Mouse (Mus musculus) mesoderm, embryonic 11.5 days (tissue): ENCODE measurements around the gene Krt82.

Experiments used
- DNase-seq: peaks from one replicate; pipeline ENCODE4 v3.0.0-alpha.2; 2012; ENCODE audit warnings: low read depth, low spot score

Krt82 gene

DNA sequence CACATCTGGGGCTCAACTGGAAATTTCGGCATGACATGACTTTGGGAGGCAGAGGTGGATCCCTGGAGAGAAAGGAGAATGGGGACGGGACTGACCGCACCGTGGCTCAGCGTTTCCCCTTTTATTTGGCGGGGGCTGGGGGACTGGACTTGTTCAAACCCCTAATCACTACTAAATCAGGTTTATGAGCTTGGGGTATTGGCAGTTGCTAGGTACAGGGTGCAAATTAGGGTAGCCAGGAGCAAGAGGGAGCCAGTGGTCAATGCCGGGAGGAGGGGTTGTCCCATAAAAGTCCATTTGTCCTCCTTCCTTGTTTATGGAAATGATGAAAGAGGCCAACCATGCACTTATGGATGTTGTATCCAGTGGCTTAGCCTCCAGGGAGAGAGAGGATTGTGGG, at the start of gene Krt82:
Gene Krt82, minus strand, starts transcription at position 101 of the 400 bp plus-strand sequence.
- no peak for DNase-seq

DNA sequence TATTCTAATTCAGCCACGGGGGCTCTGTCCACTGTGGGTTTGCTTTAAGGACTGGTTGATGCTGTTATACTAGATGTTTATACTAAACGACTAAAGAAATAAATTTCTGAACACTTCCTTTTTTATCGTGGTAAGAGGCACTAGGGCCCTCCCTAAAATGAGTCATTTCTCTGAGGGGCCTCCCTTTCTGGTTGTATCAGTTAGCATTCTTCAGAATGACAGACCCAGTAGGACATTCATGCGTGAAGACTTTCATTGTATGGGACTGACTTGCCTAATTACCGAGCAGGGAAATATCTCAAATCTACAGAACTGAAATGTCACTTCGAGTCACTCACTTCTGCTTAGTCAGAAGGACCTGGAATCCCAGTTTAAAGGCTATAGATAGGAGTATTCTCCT, 48.7 kb upstream of the Krt82 start:
- no peak for DNase-seq

DNA sequence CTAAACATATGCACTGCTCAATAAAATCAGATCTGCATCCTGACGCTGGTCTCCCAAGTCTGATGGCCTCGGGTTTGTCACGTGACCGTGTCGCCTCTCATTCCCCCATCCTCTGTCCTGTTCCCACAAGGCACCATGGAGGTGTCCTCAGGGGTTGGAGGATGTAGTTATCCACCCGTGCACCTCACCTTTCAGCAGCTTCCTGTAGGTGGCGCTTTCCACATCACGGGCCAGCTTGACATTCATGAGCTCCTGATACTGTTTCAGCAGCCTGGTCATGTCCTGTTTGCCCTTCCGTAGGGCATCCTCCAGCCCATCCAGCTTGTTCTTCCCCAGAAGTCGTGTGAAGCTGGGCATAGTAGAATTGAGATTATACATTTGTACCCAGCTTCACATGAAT, 37.7 kb upstream of the Krt82 start:
- DNase-seq, result no peak

DNA sequence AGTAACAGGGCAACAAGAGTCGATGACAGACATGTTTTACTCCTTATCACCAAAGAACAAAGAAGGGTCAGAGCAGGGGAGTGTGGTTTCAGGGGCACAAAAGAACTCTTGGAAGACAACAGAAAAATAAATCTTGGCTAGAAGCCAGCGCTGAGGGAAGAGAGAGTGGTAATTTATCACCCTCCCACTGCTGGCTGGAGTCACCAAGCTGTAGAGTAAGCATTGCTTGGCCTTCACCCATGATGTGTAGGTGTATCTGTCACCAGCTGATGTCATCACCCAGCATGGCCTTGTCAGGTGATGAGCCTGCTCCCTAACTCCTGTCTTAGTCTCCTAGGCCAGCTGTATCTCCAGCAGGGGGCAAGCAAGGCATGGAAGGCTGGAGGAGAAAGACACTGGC, 34.0 kb upstream of the Krt82 start:
- DNase-seq, result no peak

DNA sequence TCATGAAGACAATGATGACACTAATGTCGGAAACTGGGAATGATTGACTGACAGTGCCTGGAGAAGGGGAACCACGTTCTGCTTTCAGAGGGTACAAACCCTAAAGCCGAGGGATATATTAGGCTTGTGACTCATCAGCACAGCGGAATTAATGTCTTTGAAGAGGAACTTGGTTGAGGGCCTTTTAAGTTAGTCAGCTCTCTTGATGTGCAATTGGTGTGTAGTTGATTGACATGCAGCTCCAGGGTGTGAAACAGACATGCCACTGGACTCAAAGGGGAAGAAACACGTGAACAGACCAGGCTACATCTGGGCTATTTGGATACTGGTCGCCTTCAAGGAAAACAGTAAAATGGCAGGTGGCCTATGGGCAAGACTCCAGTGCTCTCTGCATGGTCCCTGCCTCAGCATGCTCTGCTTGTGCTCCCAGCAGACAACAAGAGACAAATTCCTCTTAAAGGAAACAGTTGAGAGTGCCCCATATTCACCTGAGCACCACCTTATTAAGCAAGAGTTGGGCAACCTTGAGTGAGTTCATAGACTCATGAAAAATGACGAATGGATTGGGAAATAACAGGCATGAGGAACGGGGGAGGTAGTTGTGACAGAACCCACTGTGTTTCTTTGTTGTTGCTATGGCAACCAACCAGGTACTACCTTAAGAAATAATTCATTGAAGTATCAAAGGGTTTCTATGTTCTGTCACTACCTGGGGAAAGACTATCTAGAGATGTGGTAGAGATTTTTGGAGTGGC, 32.9 kb upstream of the Krt82 start:
- DNase-seq, result no peak

DNA sequence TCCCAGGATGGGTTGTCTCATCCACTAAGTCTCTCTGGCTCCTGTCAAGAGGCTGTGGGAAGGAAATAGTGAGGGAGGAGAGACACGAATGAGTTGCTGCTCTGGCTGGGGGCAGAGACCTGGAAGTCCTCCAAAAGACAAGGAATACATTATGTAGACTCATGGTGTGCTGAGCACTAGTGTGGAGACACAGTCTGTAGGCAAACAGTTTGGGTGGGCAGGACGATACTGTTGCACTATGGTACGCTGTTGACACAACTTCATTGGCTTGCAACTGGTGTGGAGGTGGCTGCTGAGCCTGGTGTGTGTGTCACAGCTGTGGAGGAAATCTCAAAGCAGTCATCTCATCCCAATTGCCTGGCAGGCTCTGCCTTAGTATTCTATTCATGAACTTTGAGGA, 31.2 kb upstream of the Krt82 start:
- DNase-seq, result no peak

DNA sequence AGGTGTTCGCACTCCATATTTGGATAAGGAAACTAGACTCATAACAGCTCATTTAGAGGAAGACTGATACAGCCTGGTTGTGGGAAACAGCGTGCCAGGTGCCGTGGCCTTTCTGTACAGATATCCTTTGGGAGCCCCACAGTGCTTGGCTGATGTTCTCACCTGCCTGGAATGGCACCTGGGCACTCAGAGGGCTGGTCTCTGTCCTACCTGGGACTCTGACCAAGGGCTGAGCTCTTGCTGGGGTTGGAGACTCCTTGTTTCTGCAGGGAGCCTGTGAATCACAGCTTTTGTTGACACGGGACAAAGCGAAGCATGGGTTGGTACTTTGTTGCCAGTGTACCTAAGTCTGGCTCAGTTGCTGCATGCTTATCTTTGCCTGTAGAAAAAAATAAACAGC, 25.0 kb upstream of the Krt82 start:
- no peak for DNase-seq

DNA sequence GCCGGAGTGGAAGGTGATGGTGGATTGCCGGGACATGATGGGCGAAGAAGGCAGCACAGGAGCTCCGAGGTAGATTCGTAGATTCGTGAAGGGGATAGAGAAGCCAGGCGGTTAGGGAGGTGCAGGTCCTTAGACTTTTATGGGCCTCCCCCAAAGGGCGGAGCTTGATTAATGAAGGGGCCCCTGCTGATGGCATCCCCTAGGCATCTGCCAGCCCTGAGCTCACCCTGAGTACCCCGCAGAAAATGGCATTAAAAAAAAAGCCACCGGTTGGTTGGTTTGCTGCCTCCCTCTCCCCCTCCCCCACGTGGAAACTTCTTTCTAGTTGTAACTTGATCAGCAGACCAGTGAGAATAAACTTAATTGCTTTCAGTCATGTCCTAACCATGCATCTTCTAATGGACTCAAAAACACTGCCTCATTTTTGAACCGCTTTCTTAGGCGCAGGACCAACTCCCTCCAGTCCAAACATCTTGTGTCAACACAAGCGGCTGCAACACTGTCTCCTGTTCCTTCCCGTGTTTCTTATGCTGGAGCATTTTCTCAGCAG, 23.4 kb upstream of the Krt82 start, which contains the start of gene Krt75:
Gene Krt75, minus strand, starts transcription at position 109 of the 550 bp plus-strand sequence.
- no peak for DNase-seq

DNA sequence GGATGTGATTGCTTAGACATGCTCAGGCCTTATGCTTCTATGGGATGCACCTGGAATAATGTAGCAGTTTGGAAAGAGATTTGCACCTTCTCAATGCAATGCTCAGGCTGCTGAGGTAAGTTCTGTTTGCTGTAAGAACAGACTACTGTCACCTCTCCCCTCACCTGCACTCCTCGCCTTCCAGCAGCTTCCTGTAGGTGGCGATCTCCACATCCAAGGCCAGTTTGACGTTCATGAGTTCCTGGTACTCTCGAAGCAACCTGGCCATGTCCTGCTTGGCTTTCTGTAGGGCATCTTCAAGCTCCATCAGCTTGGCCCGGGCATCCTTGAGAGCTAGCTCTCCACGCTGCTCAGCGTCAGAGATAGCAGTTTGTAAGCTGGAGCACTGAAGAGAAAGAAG, 17.3 kb upstream of the Krt82 start:
- DNase-seq, result no peak

DNA sequence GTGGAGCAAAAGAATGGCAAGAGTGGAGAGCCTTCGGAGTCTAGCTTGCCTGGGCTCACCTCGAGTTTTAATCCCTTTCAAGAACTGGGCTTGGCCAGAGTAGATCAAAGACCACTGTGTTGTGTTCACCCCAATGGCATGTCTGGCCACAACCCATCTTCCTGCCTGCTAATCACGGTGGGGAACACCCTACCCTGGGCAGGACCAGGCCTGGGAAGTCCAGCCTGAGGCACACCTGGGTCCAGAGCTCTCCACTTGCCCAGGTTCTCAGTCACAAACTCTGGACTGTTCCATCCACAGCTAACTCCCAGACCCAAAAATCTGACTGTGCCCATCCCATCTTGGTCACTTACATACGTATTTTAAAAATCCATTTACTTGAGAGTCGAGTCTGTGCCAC, 12.4 kb upstream of the Krt82 start, which contains the start of gene Krt90:
Gene Krt90, minus strand, starts transcription at position 101 of the 400 bp plus-strand sequence.
- no peak for DNase-seq

DNA sequence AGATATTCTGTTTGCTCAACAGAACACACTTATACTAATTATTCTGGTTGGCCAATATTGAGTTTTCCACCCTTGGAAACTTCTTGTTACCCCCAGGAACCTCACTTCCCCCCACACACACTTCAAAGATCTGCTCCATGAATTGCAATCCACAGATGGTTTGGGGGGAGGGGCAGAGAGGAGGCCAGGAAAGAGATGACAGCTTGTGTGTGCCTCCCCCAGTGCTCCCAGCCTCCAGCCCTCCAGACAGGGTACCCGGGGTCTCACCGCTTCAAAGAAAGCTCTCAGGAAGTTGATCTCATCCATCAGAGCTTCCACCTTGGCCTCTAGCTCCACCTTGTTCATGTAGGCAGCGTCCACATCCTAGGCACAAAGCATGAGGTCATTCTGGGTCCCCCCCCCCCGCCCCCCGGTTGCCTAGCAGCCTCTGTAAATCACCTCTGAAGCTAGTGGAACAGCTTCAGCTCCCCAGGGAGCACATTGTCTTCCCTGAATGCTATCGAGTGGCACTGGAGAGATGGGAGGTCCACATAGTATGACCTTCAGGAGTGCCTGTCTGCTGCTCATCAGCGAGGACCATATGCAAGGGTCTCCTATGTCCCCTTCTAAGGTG, 7.7 kb upstream of the Krt82 start:
- peak; percentile 80 for DNase-seq

DNA sequence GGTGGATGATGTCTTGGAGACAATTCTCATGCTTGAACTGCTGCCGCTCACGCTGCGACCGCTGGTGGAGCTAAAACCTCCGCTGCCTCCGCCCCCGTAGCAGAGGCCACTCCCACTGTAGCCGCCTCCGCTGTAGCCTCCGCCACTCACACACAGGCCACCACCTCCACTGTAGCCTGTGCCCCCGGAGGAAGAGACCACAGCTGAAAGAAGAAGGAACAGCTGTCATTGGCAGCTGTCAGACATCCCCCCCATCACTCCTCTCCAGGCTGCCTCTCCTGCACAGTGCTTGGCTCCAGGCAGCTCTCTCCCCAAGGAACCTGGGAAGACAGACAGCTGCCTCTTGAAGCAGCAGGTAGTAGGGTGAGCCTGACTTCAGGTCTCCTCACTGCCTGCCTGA, 2.7 kb upstream of the Krt82 start:
- peak; percentile 54 for DNase-seq

DNA sequence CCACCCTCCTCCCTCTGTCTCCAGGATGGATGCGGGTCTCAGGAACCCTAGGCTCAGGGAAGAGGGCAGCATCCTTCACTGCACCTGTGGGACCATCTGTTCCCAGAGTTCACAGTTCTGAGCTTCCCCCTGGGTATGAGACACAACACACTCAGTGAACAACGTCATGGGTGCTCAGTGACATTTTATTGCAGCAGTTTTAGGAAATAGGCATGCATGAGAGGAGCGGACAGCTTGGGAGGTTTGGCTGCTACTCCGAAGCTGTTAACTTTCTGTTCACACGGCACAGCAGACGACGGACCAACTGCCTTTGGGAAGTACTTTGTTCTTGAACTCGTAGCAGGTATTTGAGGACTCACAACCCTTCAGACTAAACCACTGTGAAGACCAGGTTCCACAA, 1.7 kb upstream of the Krt82 start:
- DNase-seq, result no peak

DNA sequence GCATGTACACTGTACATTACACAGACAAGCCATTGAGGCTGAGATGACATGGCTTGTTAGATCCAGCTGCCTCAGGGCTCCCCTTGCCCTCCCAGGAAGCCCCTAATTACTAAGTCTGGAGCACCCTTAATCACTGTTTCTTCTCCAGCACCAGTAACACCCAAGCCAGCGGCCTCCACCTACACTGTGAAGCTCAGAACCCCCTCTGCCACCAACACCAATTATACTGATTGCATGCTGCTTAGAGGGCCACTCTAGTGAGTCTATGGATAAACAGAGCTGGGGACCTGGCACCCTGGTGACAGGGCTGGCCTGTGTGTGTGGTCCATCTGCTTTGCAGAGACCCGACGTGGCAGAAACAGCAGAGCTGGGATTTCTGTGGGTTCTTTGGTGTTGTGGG, 6.0 kb downstream of the Krt82 start:
- DNase-seq, result no peak

DNA sequence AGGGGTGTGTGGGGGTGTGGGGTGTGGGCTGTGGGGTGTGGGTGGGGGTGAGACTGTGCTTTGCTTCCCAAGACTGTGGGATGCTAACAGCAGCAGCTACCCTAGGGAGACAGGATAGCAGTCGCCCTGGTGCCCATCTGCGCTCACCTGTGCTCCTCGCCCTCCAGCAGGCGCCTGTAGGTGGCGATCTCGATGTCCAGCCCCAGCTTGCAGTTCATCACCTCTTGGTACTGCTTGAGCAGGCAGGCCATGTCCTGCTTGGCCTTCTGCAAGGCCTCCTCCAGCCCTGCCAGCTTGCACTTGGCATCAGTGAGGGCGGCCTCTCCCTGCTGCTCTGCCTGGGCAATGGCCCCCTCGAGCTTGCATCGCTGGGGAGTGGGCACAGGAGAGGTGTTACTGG, 7.9 kb downstream of the Krt82 start:
- DNase-seq, result no peak

DNA sequence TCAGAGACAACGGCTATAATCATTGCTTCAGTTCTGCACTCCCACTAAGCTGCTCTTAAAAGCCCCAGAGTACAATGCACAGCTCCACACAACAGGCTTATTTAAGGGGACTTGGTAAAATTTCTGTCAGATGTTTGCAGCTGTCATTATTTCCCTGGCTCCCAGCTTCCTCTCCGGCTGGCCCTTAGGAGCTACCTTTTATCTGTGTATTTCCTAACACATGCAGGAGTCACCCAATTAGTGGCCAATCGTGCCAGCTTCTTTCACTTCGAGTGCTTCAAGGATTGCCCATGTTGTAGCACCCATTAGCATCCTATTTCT, 11.9 kb downstream of the Krt82 start:
- DNase-seq, result no peak

DNA sequence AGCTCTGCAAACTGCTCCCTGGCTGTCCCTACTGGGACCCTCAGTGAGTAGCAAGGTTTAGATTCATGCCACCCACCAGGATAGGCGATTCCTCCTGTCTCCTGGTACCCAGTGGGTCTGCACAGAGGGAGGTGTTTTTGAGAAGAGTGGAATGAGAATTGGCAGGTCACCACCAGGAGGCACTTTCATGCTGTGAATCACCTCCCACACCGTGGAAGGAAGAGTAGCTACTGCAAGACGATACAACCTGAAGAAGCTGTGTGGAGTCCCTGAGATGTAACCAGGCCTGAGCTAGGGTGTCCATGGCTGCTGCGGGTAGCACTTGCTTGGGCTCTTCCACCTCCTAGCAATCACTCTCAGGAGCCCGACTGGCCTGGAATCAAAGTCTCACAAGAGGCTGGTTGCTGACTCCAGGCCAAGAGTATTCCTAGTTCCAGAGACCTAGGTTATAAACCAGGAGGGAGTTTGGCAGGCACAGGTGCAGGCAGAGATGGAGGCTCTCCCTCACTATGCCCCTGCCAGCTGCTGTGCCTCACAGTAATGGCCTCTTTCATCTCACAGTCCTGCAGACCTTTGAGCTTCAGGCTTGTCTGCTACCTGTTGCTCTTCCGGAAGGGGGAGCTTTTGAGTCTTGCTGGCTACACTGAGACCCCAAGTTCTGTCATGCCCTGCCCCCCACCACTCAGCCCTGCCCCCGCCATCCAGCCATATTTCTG, 12.4 kb downstream of the Krt82 start:
- DNase-seq, result peak; percentile 27

DNA sequence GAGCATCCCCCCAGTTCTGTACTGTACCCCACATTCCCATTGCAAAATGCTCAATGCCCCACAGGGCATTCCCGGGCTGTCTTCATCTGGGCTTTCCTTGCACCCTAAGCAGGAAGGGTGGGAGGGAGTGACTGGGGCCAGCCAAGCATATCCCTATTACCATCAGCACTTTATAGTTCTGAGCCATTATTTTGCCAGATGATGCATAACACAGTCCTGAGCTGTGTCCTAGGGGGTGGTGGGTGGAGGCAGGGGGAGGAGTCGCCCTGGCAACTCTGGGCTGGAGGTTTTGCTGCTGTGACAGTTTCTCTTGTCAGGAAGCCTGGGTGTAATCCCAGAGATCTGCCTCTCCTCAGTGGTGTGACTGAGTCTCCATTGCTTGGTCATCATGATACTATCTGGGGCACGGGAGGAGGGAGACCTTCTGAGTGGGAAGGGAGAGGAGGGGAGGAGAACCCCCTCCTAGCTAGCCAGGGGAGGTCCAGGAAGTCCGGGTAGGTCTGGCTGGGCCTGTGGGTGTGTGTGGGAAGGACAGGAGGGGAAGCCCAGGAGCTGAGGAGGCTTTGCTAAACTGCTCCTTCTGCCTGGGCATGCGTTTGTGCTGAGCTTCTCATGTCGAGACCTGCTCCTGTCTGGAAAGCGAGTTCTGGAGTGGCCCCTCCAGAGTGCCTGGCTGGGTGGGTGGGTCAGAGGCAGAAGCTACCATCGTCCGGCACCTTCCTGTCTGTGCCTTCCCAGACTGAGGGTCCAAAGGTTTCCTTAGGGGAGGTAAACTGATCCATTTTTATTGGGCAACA, 14.2 kb downstream of the Krt82 start:
- no peak for DNase-seq

DNA sequence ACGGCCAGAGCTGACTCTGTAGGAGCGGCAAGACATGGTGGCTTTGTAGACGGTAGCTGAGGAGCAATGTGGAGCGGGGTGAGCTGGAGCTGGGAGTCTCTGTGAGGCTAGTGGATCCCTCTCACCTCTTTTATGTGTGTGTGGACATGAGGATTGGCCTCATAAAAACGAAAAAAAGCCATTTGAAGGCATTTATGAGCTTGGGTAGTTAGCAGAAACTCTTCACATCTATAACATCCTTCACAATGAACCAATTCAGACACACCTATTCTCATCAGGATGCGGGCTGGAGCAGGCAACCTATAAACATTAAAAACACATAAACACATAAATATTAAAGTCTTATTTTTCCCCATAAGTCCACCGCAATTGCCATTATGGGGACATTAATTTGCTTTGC, 17.7 kb downstream of the Krt82 start, which contains the start of gene Krt84:
Gene Krt84, minus strand, starts transcription at position 101 of the 400 bp plus-strand sequence.
- DNase-seq, result no peak

DNA sequence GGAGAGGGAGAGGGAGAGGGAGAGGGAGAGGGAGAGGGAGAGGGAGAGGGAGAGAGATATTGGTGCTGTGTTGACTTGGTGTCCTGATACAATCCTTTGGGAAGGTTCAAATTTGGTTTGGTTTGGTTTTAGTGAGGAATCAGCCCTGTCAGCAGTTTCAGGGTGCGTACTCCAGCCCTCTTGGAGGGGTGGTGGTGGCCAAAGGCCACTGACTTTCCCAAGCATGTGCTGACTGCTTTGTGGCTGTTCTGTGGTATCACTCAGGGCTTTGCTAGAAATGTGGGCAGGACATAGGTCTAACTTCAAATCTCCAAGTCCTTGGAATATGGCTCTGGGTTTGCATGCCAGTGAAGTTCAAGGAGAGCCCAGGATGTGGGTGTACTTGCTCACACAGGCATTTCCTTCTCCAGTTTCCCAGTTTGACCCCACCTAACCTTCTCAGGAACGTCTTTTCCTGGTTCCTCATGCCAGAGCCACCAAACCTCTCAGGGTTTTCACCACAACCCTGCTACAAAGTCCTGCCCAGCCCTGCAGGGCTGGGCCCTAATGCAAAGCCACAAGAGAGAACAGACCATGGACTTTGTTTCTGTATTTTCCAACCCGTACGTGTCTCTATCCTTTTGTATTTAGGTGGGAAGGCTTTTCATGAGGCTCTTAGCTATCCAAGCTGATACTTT, 27.8 kb downstream of the Krt82 start:
- no peak for DNase-seq

DNA sequence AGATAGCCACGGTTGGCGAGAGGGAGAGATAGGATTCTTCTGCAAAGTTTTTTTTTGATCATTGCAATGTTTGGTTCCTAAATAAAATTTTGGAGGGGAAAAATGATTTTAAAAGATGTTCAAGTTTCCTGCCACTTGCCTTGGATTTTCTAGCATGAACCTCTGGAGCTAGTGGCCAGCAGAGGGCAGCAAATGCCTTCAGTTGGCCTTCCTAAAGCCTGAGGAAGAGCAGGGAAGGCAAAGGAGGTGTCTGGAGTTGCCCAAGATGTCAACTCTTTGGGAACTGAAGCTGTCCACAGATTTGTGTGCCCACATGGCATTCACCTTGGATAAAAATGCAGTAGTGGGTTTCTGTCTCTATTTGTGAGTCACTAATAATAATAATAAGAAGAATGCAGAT, 30.7 kb downstream of the Krt82 start:
- DNase-seq, result peak; percentile 82
